Mouse (Mus musculus): ENCODE measurements around the gene Map2k6. TPM values are rescaled to one million over a fixed set of nuclear protein-coding genes. Genes with fewer than 3 reads are reported as not detected.

Map2k6 gene
- polyA plus RNA-seq, 1 experiment: 11.1 TPM

GRCm38 (mm10) chr11:110572548-110572947, 173.6 kb downstream of the Map2k6 start:
- Histone ChIP-seq H3K4me1 (ENCODE audit: control insufficient read depth, insufficient read depth, insufficient read length, low read length) (no peaks in the 10 kb centered on the region), H3K4me3 (ENCODE audit: insufficient read depth, low read depth, low read length) (no peak overlapping the region), H3K27ac (replicated peaks; ENCODE audit: low read depth, low read length) (no peak overlapping the region)

Other genes with a start within 250 kb of the Map2k6 start
- gene Abca9, start 230.9 kb upstream of the Map2k6 start, polyA plus RNA-seq (2012; ENCODE audit: insufficient read depth, insufficient read length, missing spikeins): 3.5 and 6.4 TPM in 2 replicates
- gene Abca6, start 147.3 kb upstream of the Map2k6 start, polyA plus RNA-seq (2012; ENCODE audit: insufficient read depth, insufficient read length, missing spikeins): 1.0 and 4.0 TPM in 2 replicates
- gene Abca5, start 61.4 kb upstream of the Map2k6 start, polyA plus RNA-seq (2012; ENCODE audit: insufficient read depth, insufficient read length, missing spikeins): 2.2 and 3.8 TPM in 2 replicates